Comparison of ENCODE assay signal across 26 mouse cellular contexts in the genomic region with DNA sequence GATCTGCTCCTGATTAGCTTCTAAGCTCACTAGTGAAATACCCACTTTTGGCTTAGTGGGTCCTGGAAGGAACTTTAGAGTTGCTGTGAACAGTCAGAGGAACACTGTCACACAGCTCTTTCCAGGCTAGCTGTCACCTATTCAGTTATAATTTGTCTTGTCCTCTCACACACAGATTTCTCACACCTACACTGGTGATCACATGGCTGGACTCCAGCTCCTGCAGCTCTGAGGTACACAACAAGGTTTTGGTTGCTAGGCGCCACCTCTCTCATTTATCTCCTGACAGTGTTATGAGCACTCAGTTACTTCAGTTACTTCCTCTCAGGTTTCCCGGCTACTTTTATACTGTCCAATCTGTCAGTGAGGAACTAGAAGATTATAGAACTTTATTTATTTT. TPM values are rescaled to one million over a fixed set of nuclear protein-coding genes. Genes with fewer than 3 reads are reported as not detected.
"Had no signal": no experiment of that assay in that cellular context is flagged by ENCODE, and none has a peak within 500 bp of the region (broad histone marks: within the 10 kb centered on the region; RNA-seq: fewer than 3 reads in every experiment).

No protein-coding gene starts in this region.

- DNase-seq: liver, postnatal 0 days; lung, adult 2 months; lung, postnatal 14 days; lung, postnatal 36 days; right cerebral cortex, postnatal 14 days; spleen, adult 18-20 months; thymus, adult 18-20 months; thymus, postnatal 25 days; thymus, postnatal 4 days had no signal

- H3K4me1 ChIP-seq: lung, embryonic 15.5 days; megakaryocyte, embryonic 14.5 days; midbrain, embryonic 13.5 days; midbrain, embryonic 15.5 days; neural tube, embryonic 12.5 days had no signal

- H3K4me3 ChIP-seq: lung, embryonic 15.5 days; megakaryocyte, embryonic 14.5 days; midbrain, embryonic 13.5 days; midbrain, embryonic 15.5 days; neural tube, embryonic 12.5 days had no signal

- H3K9me3 ChIP-seq: lung, embryonic 15.5 days; megakaryocyte, embryonic 14.5 days; midbrain, embryonic 13.5 days; midbrain, embryonic 15.5 days; neural tube, embryonic 12.5 days had no signal

- H3K27ac ChIP-seq: lung, embryonic 15.5 days; macrophage; midbrain, embryonic 13.5 days; midbrain, embryonic 15.5 days; neural tube, embryonic 12.5 days had no signal

- ATAC-seq: liver, postnatal 0 days; lung, postnatal 0 days; midbrain, embryonic 13.5 days; midbrain, embryonic 15.5 days had no signal

- H3K9ac ChIP-seq: liver, postnatal 0 days; lung, embryonic 15.5 days; midbrain, embryonic 13.5 days; midbrain, embryonic 15.5 days; neural tube, embryonic 12.5 days had no signal

- H3K27me3 ChIP-seq: lung, embryonic 15.5 days; megakaryocyte, embryonic 14.5 days; midbrain, embryonic 13.5 days; midbrain, embryonic 15.5 days; neural tube, embryonic 12.5 days had no signal

- H3K4me2 ChIP-seq: lung, embryonic 15.5 days; midbrain, embryonic 11.5 days; midbrain, embryonic 13.5 days; midbrain, embryonic 15.5 days; neural tube, embryonic 12.5 days had no signal

RNA-seq across cellular contexts. Expression of a gene that starts 26.2 kb away (rescaled TPM):
- total RNA-seq: megakaryocyte progenitor cell, adult 5-6 weeks; monocyte, adult 5-6 weeks; neutrophil, adult 5-6 weeks had no signal

RNA-seq across cellular contexts. Expression of a gene that starts 43.7 kb away (rescaled TPM):
- total RNA-seq: megakaryocyte progenitor cell, adult 5-6 weeks; midbrain, postnatal 0 days; neutrophil, adult 5-6 weeks had no signal
- polyA plus RNA-seq: liver, postnatal 0 days; lung, adult 2 months; lung, embryonic 15.5 days; lung, postnatal 0 days; macrophage; midbrain, embryonic 11.5 days; midbrain, embryonic 13.5 days; neural tube, embryonic 12.5 days; neural tube, embryonic 14.5 days; small intestine, adult 2 months; stomach, embryonic 14.5 days; stomach, embryonic 16.5 days; urinary bladder, adult 2 months had no signal
